16 mouse cellular contexts compared by ENCODE assay signal in the genomic region with DNA sequence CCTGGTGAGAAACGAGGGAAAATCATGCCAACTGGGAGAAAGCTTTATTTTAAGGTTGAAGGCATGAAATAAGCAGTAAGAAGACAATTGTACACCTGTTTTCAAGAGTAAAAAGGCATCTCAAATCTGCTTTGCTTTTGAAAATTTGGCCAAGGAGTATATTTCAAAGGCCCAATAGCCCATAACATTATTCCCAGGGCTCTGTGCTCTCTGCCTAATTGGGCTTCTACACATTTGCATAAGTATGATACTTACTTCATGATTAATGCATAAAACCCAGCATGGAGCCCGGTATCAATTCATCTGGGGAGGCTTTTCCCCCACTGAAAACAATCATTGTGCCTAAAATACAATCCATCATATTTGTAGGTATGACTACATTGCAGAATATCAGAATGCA.
"Had no signal": no experiment of that assay in that cellular context is flagged by ENCODE, and none has a peak within 500 bp of the region (broad histone marks: within the 10 kb centered on the region; RNA-seq: fewer than 3 reads in every experiment).

No protein-coding gene starts in this region.

- H3K36me3 ChIP-seq: limb, embryonic 15.5 days; liver, embryonic 12.5 days; neural tube, embryonic 15.5 days had no signal

- DNase-seq: kidney, adult 9 months; kidney, postnatal 36 days; layer of hippocampus, adult 9-11 months; layer of hippocampus, postnatal 36 days; lung, embryonic 14.5 days; lung, postnatal 10 days; right cerebral cortex, adult 18-20 months; right cerebral cortex, postnatal 25 days; thymus, postnatal 36 days had no signal

- H3K4me1 ChIP-seq: limb, embryonic 15.5 days; liver, embryonic 12.5 days; megakaryocyte, embryonic 14.5 days had no signal

- H3K4me2 ChIP-seq: limb, embryonic 15.5 days; liver, embryonic 12.5 days; lung, embryonic 14.5 days; neural tube, embryonic 15.5 days had no signal

- H3K27ac ChIP-seq: kidney, postnatal 0 days; limb, embryonic 15.5 days; liver, embryonic 12.5 days; macrophage; neural tube, embryonic 15.5 days had no signal

- ATAC-seq: liver, embryonic 12.5 days had no signal

- H3K9ac ChIP-seq: limb, embryonic 15.5 days; liver, embryonic 12.5 days; lung, embryonic 14.5 days; neural tube, embryonic 15.5 days had no signal

- H3K4me3 ChIP-seq: limb, embryonic 15.5 days; liver, embryonic 12.5 days; megakaryocyte, embryonic 14.5 days; myocyte; neural tube, embryonic 15.5 days had no signal

- H3K9me3 ChIP-seq: limb, embryonic 15.5 days; liver, embryonic 12.5 days; megakaryocyte, embryonic 14.5 days; neural tube, embryonic 15.5 days had no signal

- H3K27me3 ChIP-seq: limb, embryonic 15.5 days; liver, embryonic 12.5 days; megakaryocyte, embryonic 14.5 days; neural tube, embryonic 15.5 days had no signal
